Mouse (Mus musculus) E14TG2a.4 (cell line): ENCODE measurements around the gene Cbwd1.
"Not testable (repeated sequence)": the region's sequence is repeated elsewhere in the genome, so short reads cannot be mapped to it uniquely, and the experiment has no call there.

Source experiments
- H3K27me3 ChIP-seq: 2 replicates; pipeline ENCODE4 v1.6.1; 2014; ENCODE audit warnings: low read length, control low read depth; ENCODE audit not compliant: insufficient read depth
- H3K36me3 ChIP-seq: 2 replicates; pipeline ENCODE4 v1.6.1; 2014; ENCODE audit warnings: low read length, control low read depth; ENCODE audit not compliant: insufficient read depth
- H3K4me1 ChIP-seq: replicated peaks from 2 replicates; pipeline ENCODE4 v1.6.1; 2014; ENCODE audit warnings: low read depth, low read length, control low read depth
- H3K4me3 ChIP-seq: replicated peaks from 2 replicates; pipeline ENCODE4 v1.5.1; 2014; ENCODE audit warnings: mild to moderate bottlenecking, low read length
- H3K9me3 ChIP-seq: 2 replicates; pipeline ENCODE4 v1.6.1; 2014; ENCODE audit warnings: low read length, control low read depth
- CTCF ChIP-seq: conservative IDR thresholded peaks from 2 replicates; pipeline ENCODE4 v1.5.1; 2014; ENCODE audit warnings: low read length
- NANOG ChIP-seq: IDR thresholded peaks from 2 replicates; pipeline ENCODE4 v1.6.1; 2014; ENCODE audit warnings: borderline replicate concordance, low read length, mixed read lengths
- POU5F1 ChIP-seq: IDR thresholded peaks from 2 replicates; pipeline ENCODE4 v1.6.1; 2014; ENCODE audit warnings: low read length, borderline replicate concordance

The Cbwd1 gene

DNA sequence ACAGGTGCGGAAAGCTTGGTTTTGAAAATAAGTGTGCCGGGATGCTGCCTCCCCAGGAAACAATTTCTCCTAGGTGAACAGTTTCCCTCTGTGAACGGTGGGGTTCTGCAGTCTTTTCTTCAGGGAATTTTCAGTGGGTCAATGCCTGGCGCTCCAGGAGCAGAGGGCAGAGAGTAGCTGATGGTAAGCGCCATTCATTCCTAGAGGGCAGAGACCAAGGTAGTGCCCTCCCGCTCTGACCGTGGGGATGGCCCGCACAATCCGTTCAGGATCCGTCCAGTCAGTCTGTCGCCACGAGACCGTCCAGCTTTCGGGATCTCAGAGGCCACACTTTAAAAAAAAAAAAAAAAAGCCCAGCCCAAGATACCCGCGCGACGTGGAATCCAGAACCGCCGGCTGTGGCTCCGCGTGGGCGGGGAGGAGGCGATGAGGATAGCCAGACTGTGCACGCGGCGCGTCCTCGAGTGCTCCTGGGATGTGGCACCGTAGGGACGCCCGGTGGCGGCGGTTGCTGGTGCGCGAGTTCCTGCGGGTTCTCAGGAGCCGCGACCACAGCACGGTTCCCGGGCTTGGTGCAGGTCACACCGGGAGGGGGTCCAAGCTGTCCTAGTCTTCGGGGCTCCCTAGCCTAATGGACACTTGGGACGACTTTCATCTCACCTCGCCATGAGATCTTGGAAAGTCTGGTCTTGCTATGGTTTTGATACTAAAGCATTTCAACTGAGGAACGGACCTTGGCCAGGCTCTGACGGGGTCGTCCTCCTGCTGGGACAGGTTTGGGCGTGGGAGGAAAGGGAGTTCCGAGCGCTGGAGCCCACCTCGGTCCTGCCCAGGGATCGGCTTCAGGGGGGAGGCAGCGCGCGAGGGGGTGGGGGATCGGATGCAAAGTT, 64.2 kb downstream of the Cbwd1 start:
- Histone ChIP-seq H3K36me3 (no peaks in the 10 kb centered on the region), H3K9me3 (no peaks in the 10 kb centered on the region), H3K4me1 (peaks cover 50% of the 10 kb centered on the region), H3K27me3 (peaks cover 73% of the 10 kb centered on the region), H3K4me3 (peak overlapping the region; percentile 67)
- TF ChIP-seq POU5F1 (no peak), CTCF (no peak), NANOG (no peak)

DNA sequence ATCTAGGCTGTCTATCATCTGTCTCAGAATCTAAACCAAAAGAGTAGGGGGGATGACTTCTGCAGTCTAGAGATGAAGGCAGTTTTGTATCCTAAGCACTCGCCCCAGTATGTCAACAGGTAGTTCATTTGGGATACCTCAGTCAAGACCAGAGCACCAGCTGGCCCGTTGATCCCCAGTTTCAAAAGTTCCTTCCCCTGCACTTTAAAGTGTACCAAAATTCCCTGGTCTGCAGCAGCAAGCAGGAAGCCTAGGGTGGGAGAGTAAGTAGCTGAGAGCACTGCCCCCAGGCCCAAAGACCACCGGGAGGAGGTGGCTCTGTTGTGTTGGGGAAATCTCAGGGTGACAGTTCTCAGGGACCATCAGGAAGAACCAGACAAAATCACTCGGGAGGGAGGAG, 64.9 kb downstream of the Cbwd1 start:
- H3K36me3 ChIP-seq: no peaks in the 10 kb centered on the region
- no peaks in the 10 kb centered on the region for H3K9me3 ChIP-seq
- H3K4me3 ChIP-seq: no peak overlapping the region
- H3K4me1 ChIP-seq: peaks cover 42% of the 10 kb centered on the region
- peaks cover 71% of the 10 kb centered on the region for H3K27me3 ChIP-seq
- no peak for TF ChIP-seq POU5F1
- no peak for TF ChIP-seq CTCF
- no peak for TF ChIP-seq NANOG

DNA sequence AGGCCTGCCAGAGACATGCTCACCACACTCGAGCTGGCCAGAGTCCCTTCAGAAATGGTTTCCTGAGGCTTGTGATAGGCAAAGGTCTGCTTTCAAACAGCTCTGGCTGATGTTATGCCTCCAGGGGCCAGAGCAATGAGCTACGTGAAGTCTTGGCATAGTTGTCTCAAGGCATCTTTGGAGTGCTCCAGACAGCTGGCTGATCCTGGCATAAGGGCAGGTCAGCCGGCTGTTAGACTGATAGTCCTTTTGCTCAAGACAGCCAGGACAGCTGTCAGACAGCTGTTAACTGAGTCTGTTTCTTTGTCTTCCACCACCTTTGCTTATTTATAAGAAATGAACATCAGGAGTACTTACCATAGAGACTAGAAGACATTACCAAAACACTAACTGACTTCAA, 74.5 kb downstream of the Cbwd1 start:
- H3K9me3 ChIP-seq: peaks cover 7% of the 10 kb centered on the region; the same call in 1 of the 2 replicates
- peaks cover 55% of the 10 kb centered on the region for H3K27me3 ChIP-seq
- no peaks in the 10 kb centered on the region; the same call in 1 of the 2 replicates for H3K4me1 ChIP-seq
- no peak overlapping the region for H3K4me3 ChIP-seq
- no peak for TF ChIP-seq NANOG
- no peak for TF ChIP-seq POU5F1
- TF ChIP-seq CTCF: no peak
- H3K36me3 ChIP-seq: no peaks in the 10 kb centered on the region

DNA sequence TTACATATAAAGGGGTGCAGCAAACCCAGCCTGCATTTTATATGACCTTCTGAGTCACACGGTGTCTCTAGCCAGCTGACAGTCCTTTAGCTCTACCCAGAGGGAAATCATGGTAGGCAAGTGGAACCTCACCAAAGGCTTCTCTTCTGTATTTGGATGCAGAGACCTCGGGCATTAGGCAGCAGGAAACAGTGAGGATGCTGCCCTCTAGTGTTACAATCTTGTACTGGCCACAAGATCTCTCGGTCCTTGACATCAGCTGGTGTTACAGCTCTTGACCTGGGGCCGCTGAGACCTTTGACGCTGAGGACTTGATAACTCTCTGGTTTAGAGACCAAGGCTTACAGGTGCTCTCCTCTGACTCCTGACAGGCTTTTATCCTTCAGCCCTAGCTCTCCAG, 75.9 kb downstream of the Cbwd1 start:
- Histone ChIP-seq H3K4me1 (no peaks in the 10 kb centered on the region; the same call in 1 of the 2 replicates), H3K9me3 (peaks cover 7% of the 10 kb centered on the region; the same call in 1 of the 2 replicates), H3K27me3 (peaks cover 44% of the 10 kb centered on the region), H3K36me3 (no peaks in the 10 kb centered on the region), H3K4me3 (no peak overlapping the region)
- TF ChIP-seq NANOG (no peak), CTCF (peak; percentile 77), POU5F1 (no peak)

DNA sequence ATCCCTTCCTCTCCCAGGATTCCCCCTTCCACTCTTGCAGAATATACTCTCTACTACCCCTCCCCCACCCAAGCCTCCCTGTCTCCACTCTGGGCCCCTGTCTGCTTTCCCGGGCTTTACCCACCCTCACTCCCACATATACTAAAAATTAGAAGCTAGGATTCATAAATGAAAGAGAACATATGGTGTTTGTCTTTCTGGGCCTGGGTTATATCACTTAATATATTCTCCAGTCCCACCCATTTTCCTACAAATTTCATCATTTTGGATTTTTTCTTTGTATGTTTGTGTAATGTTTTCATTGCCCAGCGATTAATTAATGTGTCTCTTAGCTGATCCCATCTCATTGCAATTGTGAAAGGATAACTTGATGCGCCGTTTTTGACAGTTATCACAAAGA, 80.2 kb downstream of the Cbwd1 start:
- Histone ChIP-seq H3K4me3 (no peak overlapping the region), H3K27me3 (peaks cover 14% of the 10 kb centered on the region), H3K9me3 (no peaks in the 10 kb centered on the region), H3K4me1 (no peaks in the 10 kb centered on the region), H3K36me3 (no peaks in the 10 kb centered on the region)
- no peak for TF ChIP-seq POU5F1
- no peak for TF ChIP-seq NANOG
- TF ChIP-seq CTCF: no peak

DNA sequence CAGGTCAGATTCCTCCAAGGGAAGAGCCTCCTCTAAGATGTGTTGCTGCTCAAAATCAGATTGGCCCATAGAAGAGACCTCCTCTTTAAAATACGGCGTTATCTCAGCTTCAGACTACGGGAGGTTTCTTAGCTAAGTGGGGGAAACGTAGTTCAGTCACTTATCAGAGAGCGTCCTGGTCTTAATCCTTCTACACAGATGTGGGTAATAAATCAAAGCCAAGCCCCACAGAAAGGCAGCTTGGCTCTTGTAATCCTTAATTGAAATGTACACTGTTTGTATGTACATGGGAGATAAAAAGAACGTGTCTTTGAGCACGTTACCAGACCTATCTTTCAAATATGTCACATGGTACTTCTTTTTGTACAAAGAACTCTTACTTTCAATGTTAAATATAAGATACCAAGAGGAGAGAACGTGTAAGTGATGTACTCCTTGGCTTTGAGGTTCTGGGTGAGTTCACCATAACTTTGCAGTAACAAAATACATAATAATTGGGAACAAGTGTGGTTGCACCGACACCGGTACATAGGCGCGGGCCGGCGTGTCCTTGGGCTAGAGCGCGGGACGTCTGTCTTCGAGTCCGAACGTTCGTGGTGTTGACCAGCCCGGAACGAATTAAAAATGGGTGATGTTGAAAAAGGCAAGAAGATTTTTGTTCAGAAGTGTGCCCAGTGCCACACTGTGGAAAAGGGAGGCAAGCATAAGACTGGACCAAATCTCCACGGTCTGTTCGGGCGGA, 86.1 kb downstream of the Cbwd1 start, which contains the start of gene Gm10053:
Gene Gm10053, plus strand, starts transcription at position 558 of the 742 bp plus-strand sequence.
- not testable (repeated sequence) for H3K36me3 ChIP-seq, H3K4me3 ChIP-seq, H3K9me3 ChIP-seq, H3K4me1 ChIP-seq
- peaks cover 18% of the 10 kb centered on the region for H3K27me3 ChIP-seq

DNA sequence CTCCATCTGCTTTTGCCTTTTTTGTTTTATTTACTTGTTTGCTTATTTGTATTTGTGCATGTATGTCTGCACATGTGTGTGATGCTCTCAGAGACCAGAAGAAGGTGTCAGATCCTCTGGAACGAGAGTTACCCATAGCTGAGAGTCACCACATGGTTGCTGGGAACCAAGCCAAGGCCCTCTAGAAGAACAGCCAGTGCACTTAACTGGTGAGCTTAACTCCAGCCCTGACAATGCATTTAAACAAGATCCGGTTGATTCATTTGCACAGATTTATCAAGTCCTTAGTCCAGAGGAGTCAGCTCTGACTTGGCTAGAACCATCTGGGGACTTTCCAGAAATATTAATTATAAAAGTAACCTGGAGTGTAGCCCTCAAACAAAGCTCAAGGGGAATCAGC, 87.5 kb downstream of the Cbwd1 start:
- Histone ChIP-seq H3K9me3 (no peaks in the 10 kb centered on the region), H3K4me1 (no peaks in the 10 kb centered on the region), H3K4me3 (no peak overlapping the region), H3K27me3 (peaks cover 20% of the 10 kb centered on the region), H3K36me3 (no peaks in the 10 kb centered on the region)
- TF ChIP-seq CTCF (no peak), POU5F1 (no peak), NANOG (no peak)

DNA sequence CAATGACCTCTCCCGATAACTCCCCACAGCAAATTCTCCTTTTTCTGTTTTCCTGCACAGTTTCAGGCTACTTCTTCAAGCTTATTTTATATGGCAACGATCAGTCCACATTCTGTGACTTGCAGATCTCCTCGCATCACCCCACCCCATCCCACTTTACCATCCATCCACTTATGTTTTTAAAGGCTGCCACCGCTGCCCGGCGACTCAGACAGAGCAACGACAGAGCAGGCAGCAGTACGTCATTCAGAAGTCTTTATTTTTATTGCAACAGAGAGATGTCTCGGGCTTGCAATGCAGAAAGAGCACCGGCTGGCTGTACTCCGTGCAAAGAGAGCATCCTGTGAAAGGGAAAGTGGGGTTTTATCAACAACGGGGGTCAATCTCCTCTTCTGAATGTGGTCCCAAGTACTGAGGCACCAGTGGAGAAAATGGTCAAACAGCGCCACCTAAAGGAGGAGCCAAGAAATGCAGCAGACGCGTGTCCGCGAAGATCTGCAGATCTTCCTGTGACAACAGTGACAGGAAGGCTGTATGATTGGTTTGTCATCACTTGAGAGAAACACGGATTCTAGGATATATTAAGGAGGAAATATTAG, 90.3 kb downstream of the Cbwd1 start:
- H3K27me3 ChIP-seq: peaks cover 29% of the 10 kb centered on the region
- TF ChIP-seq NANOG (no peak), POU5F1 (no peak), CTCF (peak; percentile 98)

More for the DNA sequence above, 90.3 kb downstream of the Cbwd1 start:
- H3K4me1 ChIP-seq: no peaks in the 10 kb centered on the region
- H3K9me3 ChIP-seq: no peaks in the 10 kb centered on the region
- H3K36me3 ChIP-seq: no peaks in the 10 kb centered on the region
- H3K4me3 ChIP-seq: no peak overlapping the region
